Mouse (Mus musculus) frontal cortex, postnatal 25 days (tissue): ENCODE results near the gene Mast4.
"Not testable (repeated sequence)": the region's sequence is repeated elsewhere in the genome, so short reads cannot be mapped to it uniquely, and the experiment has no call there.

Source experiments
- DNase-seq, 2 experiments: peaks; one replicate each; pipeline ENCODE4 v3.0.0; 2022; ENCODE audit warnings: low spot score in 2 of 2

The Mast4 gene

DNA sequence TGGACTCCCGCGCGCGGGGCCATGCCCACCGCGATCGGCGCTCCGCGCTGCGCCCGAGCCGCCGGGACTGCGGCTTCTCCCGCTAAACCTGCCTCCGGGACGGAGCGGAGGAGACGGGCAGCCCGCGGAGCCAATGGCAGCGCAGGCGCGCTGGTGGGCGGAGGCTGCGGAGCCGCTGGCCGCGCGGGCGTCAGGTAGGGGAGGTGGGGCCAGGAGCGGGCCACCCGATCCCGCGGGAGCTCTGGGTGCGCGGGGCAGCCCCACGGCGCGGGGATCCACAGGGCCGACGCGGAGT lies at the start of gene Mast4:
Mast4 (minus strand) TSS at position 106 of the 295 bp plus-strand sequence.
- DNase-seq: peak; percentile 70 to 86

DNA sequence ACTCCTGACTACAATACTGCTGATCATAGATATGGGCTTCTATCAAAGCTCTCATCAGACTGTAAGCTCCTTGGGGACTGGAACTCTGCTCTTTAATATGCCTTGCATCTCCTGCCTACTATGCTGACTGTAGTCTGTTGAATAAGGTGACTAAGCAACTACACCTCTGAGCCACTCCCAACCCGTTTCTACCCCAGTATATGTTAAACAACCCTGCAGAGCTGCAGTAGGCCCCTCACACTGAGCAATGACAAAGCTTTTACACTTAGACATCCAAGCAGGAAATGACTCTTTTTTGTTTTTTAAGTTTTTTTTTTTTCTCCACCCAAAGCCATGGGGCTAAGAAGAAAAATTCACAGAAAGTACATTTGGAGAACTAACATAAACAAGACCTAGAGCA lies 40.2 kb upstream of the Mast4 start:
- no peak for DNase-seq

DNA sequence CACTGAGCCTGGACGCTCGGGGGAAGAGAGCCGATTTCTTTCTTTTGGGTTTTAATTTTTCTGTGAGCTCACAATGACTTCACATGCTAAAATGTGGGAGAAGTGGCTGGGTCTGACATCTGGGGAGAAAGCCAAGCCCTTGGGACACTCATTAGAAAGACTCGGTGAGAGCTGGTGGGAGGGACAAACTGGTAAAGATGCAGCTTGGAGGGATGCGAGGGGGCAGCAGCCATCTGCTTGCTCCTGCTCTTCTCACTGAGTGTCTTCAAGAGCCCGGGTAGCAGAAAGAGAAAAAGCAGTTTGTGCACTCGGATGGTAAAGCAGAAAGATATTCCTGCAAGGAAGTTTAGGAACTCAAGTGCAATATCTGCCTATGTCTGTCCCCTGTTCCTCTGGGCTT lies 34.9 kb upstream of the Mast4 start:
- DNase-seq: peak; percentile 18 to 28

DNA sequence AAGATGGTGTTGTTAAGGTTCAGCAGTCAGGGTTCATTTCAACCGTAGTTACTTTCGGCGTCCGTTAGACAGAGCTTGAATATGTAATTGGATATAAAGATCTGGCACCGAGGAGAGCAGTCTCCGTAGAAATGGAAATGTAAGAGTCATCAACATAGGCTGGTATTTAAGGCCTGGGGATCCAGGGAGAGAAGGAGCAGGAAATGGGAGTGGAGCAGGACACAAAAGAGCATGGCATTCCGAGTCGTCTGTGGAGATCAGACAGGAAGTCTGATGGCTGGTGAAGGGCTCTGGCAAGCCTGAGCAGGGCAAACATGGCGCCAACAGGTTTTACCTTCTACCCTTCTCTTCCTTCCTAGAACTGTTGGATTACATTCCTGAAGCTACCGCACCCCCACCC lies 28.9 kb upstream of the Mast4 start:
- DNase-seq: no peak

DNA sequence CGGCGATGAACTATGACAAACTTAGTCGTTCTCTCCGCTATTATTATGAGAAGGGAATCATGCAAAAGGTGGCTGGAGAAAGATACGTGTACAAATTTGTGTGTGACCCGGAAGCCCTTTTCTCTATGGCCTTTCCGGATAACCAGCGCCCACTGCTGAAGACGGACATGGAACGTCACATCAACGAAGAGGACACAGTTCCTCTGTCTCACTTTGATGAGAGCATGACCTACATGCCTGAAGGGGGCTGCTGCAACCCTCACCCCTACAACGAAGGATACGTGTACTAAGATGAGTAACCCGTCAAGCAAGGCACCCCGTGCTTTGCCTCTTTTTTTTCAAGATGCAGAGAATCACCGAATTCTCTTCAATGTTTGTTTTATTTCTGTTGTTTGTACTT lies 23.1 kb upstream of the Mast4 start:
- not testable (repeated sequence) for DNase-seq

DNA sequence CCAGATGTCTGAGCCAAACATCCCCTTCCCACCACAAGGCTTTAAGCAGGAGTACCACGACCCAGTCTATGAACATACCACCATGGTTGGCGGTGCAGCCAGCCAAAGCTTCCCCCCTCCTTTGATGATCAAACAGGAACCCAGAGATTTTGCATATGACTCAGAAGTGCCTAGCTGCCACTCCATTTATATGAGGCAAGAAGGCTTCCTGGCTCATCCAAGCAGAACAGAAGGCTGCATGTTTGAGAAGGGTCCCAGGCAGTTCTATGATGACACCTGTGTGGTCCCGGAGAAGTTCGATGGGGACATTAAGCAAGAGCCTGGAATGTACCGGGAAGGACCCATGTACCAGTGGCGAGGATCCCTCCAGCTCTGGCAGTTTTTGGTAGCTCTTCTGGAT lies 22.6 kb upstream of the Mast4 start:
- DNase-seq: not testable (repeated sequence)

DNA sequence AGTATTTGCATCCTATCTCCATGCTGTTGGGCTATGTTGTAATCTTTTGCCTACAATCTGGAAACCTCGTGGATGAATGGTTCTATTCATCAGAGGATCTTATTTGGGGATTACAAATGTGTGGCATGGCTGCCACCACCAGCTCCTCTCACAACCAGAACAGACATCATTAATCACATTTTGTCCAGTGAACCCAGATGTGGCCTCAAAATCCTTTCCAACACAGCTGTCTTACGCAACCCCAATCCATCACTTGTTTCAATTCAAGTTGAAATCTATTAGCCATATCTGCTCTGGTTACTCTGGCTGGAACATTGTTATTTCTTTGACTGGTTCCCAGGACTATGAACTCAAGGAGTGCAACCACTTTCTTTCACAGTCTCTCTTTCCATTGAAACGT lies 20.4 kb upstream of the Mast4 start:
- no peak for DNase-seq

DNA sequence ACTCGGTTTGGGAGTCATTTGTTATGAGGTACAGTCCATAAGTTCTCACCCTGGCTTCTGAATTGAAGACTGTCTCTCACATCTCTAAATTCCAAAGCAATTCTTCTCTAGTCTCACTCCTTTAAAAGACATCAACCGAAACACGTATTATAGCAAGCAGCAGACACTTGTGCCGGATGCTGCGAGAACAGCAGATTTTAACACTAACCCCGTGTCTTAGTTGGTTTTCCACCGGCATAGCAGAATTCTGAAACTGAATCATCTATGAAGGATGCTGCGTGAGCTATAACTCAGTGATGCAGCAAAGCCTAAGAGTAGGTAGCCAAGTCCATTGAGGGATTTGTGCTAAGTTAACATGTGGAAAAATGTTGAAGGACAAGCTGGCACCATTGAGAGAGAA lies 10.5 kb upstream of the Mast4 start:
- DNase-seq: no peak

DNA sequence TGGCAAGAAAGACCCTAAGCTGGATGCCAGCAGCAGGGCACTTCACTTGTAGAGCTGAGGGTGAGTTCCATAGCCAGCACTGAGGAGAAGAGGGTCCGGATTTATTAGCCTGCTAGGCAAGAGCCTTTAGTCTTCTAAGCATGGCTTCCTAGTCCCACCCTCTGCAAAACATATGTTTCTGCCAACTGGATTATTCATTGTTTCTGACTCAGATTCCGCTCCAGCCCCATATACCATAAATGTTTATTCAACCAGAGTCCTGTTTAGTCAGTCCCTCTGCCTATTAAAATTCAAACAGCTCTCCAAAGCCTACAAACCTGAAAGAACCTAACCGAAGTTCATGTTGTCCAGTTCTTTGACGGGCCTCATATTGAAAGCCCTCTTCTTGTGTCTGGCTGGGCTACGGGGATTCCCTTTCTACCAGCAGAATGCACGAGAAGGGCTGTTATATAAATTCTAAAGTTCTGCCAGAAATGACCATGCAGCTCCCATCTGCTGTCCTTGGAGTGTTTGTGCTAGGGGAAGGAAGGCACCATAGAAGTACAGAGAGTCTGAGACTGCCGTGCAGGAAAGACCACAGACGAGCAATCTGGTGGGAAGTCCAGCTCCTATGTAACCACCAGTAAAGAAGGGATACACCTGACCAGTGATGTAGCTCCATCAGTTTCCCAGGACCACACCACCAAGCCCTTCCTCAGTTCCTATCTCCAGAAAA lies 9.9 kb upstream of the Mast4 start:
- no peak for DNase-seq

DNA sequence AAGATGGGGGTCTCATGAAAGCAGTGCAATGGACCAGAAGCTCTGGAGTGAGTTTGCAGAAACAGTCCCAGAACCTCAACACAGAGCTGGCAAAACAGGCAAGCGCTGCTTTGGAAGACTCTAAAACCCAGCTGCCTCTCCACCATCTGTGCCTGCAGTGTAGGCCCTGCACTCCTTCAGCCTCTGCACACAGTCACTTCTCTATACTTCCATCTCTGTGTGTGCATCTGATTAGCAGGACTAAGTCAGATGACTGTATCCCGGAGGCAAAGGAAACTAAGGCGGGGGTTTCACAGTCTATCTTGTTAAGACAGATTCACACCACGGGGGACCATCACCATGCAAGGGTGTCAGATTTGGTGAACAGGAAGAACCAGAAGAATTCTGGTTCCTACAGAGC lies 6.7 kb upstream of the Mast4 start:
- DNase-seq: peak in 1 of 2 experiments; percentile 9

DNA sequence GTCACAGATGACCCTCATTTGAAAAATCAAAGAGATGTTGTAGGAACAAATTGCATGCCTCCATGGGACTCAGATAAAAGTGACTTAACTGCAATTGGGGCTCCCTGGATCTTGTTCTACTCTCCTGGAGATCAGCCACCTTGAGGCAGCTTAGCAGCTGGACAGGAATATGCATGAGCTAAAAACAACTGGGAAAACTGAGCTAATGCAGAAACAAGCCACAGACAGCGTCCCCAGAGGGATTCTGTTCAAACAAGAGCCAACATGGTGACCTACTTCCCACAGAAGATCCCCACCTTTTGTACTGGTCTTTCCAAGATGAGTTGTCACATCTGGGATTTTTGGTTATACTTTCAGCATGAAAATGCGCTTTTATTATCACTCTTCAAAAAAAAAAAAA lies 4.3 kb upstream of the Mast4 start:
- DNase-seq: no peak

DNA sequence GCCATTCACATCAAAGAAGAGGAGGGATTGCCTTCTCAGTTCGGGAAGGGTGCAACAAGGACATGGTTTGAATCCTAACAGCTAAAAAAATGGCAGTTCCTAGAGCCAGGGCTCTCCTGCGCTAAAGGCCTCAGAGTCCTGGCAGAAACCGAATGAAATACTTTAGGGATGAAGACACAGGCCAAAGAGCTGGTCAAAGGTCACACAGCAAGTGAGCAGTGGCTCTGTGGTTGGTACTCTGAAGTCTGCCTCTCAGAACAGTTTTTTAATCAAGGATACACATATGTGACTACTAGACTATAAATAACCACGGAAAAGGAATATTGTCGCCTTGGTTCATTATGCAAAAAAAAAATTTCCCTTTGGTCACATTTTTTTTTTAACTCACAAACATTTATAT lies 1.9 kb upstream of the Mast4 start:
- DNase-seq: no peak

DNA sequence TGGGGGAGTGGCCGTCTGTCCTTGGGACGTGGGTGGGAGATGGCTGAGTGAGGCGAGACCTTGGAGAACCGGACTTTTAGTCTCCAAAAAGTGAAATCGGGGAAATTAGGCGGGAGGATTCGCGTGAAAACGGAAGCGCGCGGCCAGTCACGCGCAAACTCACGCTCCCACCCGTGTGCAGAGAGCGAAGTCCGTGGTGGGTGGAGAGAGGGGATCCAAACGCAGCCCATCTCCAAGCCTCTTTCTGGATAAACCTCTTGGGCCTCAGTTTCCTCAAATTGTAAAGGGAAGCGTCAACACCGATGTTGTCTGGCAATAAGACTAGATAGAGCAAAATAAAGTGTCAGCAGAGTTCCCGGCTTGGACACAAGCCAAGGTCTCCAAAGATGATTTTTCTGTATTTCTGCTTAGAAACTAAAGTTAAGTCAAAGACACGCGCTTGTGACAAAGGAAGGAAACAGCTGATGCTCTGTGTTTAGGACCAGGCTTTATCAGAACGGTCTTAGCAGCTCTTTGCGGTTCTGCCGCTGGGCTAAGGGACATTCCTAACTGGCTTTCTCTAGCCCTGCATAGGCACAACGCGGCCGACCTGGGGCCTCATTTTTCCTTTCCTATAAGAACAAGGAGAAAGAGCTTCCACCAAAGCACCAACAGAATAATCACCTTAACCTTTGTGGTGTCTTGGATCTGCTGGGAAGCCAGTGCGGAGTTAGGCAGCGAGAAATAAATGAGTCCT lies 594 bp upstream of the Mast4 start:
- no peak for DNase-seq

DNA sequence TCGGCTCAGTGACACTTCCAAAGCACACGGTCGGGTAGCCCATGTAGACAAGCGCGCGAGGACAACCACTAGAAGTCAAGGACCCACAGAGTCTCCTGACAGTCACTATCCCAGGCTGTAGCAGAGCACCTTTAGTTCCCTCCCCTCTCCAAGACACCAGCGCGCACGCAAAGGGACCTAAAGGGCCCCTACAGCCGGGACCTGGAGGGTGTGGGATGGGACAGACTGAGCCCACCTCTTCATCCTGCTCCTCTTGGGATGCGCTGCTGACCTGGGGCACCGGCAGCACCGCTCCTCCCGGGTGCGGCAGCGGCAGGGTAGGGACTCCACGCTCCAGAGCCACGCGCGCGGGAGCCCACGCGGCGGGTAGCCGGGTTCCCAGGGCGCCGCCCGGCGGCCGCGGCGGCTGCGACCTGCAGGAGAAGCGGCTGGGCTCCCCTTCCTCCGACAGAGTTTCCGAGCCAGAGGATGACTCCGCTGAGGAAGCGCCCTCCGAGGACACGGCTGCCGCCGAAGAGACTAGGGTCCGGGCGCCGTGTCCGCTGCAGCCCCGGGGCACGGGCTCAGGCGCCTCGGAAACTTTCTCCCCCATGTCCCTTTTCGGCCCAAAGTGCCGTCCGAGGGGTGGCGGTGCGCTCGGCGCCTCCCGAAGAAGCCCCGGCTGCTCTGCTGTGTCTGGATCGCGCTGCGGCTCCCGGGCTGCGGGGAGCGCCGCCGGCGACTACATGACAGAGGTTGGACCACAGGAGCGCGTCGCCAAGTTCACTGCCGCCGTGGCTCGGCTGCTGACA lies 501 bp downstream of the Mast4 start:
- DNase-seq: peak; percentile 9 to 30

DNA sequence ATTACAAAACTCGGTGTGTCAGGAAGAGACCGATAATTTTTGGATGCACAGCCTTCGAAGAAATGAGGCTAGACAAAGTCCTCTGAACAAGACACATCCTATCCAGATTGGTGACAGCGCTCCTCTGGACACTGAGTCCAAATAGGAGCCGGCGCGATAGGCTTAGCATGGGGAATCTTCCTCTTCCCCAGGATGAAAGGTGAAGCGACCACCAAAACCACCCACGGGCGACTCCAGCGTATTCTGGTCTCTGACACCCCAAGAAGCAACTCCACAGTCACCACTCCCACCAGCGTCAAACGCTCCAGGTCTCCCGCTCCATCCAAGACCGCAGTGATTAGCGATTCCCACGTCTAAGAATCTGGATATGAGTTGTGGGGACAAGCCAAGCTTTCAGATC lies 1.1 kb downstream of the Mast4 start:
- no peak for DNase-seq

DNA sequence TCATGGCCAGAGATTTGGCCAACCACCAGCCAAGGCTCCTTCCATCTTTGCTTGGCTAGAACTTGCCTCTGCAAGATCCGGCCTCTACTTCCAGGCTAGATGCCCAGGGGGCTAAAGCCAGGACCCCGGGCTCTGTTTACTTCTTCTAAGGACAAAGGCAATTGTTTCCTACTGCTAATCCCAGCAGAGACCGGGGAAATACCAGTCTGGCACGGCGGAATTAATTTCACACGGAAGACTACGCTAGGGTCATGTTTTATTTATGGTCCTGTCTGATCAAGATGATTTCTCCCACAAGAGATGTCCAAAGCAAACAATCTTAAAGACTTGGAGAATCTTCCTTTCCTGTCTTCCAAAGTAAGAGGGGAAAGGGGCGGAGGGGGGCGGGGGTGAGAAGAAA lies 1.6 kb downstream of the Mast4 start:
- no peak for DNase-seq

DNA sequence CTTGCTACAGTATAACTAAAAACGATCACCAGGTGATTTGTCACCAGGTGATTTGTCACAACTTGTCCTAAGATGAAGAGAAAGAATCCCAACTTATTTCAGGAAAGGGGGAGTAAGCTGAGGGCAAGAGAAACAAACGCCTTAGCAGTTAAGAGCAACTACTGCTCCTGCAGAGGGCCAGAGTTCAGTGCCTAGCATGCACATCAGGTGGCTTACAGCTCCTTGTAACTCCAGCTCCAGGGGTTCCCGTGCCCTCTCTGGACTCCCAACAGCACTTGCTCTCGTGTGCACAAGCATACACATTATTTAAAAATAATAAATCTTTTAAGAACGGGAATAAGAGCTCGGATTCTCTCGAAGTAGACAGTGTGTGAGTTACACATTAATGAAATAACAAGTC lies 3.2 kb downstream of the Mast4 start:
- DNase-seq: no peak

DNA sequence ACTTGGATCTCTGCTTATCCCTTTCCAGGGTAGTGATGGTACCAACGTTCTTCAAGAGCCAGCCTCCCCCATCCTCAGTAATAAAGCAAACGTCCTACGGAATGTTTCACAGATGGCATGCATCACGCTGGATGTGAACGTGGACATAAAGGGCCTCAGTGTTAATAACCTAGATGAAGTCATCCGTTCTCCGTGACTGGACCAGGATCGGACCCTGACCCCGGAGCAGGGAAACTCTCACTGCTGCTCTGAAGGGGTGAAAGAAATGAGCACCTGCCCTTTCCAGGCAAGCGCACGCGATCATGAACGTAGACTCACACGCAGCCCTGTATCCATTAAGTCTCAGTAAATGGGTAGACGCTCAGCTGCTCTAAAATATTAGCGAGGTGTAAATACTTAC lies 6.0 kb downstream of the Mast4 start:
- DNase-seq: no peak

DNA sequence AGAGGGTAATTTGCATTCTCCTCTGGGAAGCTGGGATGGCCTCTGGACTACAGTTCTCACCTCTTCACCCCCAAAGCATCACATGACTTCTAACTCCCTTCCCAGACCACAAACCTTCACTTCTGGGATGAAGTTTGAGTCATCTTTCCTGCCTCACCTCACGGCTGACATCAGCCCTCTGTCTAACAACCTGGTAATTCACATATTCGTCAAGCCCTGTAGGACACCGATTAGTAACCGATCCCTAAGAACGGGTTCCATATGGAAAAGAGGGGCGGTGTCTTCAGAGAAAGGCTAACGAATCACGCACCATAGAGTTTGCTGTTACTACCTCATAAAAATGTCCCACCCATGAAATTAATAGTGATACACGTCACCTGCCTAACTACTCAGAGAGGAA lies 6.5 kb downstream of the Mast4 start:
- no peak for DNase-seq

DNA sequence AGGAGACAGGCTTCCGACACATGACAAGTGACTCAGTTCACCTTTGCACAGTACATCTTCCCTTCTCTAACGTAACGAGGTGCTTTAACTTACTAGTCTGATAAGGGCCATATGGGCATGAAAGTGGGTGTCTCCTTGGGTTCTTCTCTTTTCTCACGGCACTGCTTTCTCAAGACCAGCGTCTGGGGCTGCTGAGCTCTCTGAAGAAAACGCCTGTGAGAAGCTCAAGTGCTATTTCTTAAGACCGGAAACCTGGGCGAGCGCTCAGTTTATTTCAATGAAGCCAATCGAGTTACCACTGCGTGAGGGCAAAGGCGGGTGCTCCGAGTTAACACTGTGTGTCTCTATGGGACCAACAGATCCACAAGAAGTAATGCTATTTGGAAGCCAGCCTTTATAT lies 8.1 kb downstream of the Mast4 start:
- no peak for DNase-seq

DNA sequence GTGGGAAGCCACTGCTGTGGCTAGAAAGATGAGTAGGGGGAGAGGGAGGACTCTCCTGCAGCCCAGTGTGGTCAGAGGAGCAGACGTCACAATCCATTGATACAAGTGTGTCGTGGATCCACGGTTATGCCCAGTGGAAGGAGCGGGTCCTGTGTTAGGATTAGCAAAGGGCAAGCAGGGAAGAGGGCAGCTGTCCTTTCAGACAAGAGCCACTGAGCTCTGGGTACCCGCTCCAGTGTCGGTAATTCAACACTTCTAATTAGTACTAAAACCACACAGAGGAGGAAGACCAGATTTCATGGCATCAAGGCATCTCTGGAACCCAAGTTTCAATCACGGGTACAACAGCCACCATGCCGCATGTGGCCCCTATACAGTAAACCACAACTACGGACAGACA lies 14.4 kb downstream of the Mast4 start:
- DNase-seq: no peak

DNA sequence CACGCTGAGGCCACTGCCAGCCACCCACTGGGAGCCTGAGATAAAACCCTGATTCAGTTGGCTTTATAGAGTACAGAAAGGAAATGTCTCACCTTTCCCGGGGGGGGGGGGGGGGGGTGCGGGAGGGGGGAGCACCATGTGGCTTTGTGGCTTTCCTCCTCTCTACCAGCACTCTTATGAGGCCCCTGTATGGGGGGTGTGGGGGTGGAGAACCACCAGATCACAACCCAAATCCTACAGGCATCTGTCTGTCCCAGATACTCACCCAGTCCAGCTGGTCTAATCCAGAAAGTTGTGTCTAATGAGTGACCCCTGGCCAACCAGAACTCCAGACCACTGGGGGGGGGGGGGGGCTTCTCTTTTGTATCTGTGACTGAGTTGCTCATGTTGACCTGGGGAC lies 15.0 kb downstream of the Mast4 start:
- DNase-seq: no peak

DNA sequence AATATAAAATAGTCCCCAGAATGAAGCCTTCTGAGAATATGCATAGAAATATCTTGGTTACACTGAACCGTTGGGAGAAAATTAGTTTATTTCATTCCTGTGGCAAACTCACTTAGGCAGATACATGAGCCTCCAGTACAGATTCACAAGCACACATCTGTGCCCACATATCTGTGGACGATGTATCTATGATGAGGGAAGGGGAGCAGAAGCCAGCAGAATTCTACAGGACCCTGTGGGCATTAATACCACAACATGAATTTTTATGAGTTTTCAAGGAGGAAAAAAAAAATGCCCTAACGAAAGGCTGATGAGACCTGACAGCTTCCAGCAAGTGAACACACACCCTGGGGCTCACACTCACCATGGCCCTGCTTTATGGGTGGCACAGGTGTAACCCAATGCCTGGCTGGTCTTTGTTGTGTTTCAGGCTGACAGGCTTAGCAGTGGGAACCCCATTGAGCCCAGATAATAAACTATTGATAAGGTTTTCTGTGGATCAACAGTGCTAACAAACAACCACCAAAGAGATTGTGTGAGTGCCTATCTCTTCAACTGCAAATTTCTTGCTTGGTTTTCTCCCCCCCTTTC lies 17.4 kb downstream of the Mast4 start:
- no peak for DNase-seq
